Mouse (Mus musculus) kidney, adult 9 months (tissue): ENCODE measurements around the gene Gm20661.

Experiments used
- DNase-seq: peaks from one replicate; pipeline ENCODE4 v3.0.0; 2022

Gene Gm20661

DNA sequence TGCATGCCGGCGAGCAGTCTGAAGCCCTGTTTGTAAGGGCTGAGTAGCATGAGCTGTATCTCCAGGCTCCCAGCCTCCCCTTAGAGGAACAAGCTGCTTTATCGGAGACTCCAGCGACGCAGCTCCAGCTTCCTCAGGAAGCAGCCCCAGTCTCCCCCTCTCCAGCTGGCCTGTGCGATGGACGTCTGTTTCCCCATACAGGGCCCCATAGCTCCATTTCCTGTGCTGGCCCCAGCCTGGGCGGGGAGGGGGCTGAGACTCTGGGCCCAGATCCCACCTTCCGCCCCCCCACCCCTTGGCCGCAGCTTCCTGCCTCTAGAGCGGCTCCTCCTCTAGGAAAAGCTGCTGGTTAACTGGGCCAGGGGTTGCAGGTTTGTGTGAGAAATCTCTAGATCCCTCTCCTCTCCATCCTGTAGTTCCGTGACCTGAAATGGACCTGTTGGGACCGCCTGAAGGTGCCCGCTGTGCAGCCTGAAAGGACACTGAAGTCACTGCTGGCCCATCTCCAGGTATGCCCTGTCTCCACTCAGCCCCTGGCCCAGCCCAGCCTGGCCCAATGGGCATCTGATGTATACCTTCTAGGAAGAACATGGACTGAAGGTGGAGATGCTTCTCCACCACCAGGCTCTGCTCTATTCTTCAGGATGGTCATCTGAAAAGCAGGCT, at the start of gene Gm20661:
Gene Gm20661, plus strand, starts transcription at position 378 of the 666 bp plus-strand sequence.
- peak; percentile 72 for DNase-seq

- no peak for DNase-seq
Observed at GRCm38 (mm10) chr9:107934146-107934545, 48.7 kb upstream of the Gm20661 start.

DNA sequence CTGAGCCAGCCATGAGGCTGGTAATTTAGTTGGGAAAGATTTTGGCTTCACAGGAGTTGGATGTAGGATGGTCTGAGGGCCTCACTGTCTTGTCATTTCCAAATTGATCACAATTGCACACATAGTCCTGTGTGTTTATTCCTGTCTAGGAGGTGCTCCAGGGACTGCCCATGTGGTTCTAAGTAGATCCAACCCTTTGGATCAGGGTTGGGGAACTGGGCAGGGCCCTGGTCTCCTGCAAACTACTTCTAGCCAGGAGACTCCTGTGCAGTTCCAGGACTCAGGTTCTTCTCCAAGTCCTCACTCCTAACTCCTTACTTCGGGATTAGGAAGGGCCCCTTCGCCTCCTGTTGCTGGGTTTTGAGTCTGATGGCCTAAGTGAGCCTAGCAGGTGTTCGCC, 47.5 kb upstream of the Gm20661 start, which contains the start of gene Camkv:
Gene Camkv, plus strand, starts transcription at position 301 of the 400 bp plus-strand sequence.
- no peak for DNase-seq

DNA sequence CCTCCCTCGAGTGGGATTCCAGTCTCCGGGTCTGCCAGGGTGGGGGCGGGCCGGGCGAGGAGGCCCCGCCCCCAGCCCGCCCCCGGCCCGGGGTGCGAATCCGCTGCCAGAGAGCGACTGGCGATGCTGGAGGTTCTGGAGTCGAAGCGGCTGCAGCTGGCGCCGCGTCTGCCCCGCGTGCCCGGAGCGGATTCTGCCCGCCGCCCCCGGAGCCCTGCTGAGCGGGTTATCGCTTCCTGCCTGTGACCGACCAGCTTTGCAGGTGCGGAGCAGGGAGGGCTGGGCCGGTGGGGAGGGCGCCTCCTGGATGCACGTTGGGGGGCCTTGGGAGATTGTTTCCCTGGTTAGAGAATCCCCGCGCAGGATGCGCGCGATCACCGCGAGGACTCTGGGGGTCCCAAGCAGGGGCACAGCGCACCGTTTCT, 47.1 kb upstream of the Gm20661 start:
- DNase-seq, result no peak

DNA sequence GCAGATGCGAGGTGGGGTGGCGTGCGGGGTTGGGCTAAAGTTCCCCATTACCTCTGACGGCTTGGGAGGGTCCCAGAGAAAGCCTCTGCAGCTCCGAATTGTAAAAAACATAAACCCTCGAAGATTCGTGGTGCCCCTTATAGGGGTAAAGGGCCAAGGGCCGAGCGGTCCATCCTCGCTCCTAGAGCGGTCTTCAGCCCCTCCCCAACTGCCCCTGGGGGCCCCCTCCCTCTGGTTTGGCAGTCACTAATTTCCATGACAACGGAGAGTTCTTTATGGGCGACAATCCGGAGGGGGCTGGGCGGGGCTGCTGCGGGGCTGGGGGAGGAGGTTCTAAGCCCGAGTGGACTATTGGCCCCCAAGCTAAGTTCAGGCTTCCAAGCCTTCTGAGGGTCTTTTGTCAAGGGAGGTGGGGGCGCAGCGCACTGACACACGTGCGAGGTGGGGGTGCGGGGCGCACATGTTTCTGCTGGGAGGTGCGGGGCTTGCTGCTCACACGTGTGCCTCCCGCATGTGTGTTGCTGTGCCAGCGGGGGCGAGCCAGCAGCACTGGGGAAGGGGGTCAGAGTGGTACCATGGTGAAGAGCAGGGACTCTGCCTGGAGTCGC, 46.5 kb upstream of the Gm20661 start:
- no peak for DNase-seq

DNA sequence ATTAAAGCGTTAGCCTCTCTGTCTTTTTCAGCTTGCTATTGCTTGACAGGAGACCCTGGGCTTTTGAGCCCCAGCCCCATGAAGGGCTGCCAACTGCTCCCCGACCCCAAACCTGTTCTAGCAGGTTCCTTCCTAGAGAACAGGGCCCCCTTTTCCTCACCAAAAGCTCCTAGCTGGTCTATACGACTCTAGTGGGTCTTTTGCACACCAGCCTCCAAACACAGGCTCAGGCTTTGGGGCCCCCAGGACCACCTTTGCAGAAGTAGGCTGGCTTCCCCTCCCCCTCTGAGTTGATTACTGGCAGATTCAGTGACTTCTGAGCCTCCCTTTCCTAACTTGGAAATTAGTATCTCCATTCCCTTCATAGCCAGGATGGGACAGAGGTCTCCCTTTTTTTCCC, 46.0 kb upstream of the Gm20661 start:
- DNase-seq, result no peak

- no peak for DNase-seq
Observed at GRCm38 (mm10) chr9:107947241-107948194, 35.3 kb upstream of the Gm20661 start.

DNA sequence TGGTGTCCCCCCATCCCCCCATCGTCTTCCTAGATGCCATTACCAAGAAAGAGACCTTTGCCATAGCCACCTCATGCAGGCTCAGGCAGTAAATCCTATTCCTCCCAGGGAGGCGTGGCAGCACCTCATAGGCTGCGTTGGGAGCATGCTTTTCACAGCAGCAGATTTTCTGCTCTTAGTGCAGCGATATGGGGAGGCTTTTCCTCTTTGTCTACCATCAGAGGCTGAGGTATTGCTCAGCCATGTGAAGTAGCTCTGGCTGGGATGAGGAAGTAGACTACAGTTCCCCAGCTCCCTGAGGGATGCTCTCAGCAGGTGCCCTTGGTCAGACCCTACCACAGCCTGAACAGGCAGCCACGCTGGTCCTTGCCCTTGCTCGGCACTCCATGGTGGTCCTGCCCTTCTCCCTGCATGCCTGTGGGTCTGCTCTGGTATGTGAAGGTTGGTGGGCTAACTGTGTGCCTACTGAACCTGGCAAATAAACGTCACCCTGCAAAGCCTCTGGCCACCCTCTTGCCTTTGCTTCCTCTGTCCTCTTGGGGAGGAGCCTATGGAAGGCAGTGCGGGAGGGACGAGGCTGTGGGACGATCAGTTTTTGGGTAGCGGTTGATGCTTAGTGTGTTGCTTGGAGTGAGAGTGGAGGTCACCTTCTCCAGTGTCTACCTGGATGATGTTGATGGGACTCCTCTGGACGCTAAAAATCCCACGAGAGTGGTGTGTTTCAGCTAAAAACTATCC, 33.5 kb upstream of the Gm20661 start:
- DNase-seq, result no peak

DNA sequence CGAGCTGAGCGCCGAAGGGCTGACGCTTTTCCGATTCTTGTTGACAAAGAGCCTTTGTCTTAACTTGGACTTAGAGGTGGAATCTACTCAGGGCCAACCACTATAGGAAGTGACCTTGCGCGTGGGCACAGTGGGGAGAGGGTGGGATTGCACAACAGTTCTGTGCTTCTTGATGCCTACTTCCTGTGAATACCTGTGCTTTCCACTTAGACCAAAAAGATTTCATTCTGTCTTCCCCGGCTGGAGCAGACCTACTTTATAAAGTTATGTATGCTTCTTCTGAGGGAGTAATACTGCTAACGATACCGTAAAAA, 33.0 kb upstream of the Gm20661 start, which contains the start of gene Traip:
Gene Traip, plus strand, starts transcription at position 215 of the 314 bp plus-strand sequence.
- no peak for DNase-seq

GRCm38 (mm10) chr9:107950460-107951355, 32.1 kb upstream of the Gm20661 start:
- DNase-seq, result peak; percentile 94

GRCm38 (mm10) chr9:107955613-107956289, 27.1 kb upstream of the Gm20661 start:
- no peak for DNase-seq

DNA sequence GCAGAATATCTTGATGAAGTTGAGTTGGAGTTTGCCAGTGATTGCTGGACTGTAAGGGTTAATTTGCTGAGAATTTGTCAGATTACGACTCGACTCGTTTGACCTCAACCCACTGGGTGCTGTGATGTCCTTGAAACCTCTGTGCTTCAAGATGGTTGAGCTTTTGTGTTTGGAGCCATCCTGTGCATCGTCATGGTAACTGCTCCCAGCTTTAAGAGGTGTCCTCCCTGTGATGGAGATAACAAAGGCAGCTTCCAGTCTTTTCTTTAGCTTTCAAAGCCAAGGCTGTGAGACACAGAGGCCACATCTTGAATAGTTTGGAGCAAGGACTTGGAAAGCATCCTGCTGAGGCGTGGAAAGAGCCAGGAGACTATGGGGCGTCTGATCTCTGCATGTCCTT, 25.7 kb upstream of the Gm20661 start:
- DNase-seq, result no peak

DNA sequence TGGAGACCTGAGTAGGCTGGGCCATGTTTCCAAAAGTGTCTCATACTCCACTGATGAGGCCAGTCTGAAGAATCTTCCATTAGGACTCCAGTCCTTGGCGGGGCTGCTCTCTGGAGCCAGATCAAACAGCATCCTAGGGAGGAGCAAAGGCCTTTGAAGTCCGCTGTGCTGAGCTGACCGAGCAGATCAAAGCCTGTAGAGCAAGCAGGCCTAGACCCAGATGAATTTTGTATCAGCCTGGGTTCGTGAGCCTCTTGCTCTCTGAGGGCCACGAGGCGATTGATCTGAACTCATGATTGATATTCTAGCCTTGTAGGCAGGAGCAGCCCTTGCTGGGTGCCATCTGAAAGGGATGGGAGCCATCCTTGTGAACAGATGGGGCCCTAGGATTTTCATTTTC, 23.0 kb upstream of the Gm20661 start:
- no peak for DNase-seq

DNA sequence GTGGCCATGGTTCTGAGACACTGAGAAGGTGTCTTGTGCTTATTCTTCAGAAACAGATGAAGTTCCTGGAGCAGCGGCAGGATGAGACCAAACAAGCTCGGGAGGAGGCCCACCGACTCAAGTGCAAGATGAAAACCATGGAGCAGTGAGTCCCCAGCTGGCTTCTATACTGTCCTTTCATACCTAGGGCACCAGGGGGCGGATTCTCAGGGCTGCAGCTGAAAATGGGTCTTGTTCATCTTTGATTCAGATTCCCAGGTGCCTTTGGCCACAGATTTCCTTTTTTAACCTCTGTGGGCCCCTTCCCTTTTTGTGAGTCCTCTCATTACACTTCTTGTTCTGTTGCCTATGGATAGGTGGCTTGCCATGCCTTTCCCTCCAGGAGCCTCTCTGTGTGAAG, 21.9 kb upstream of the Gm20661 start:
- DNase-seq, result no peak

DNA sequence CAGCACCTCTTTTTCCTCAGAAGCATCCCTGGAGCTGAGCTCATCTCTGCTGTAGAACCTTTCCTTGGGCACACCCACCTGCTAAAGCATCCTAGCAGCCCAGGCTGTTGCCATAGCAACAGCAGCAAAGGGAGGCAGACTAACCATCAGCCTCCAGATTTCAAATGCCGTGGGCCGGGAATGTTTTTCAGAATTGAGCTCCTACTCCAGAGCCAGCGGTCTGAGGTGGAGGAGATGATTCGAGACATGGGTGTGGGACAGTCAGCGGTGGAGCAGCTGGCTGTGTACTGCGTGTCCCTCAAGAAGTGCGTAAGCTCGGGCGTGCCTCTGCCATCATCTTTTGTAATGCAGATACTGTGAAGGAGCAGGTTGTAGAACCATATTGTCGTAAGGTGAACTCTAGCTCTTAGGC, 21.5 kb upstream of the Gm20661 start:
- no peak for DNase-seq

DNA sequence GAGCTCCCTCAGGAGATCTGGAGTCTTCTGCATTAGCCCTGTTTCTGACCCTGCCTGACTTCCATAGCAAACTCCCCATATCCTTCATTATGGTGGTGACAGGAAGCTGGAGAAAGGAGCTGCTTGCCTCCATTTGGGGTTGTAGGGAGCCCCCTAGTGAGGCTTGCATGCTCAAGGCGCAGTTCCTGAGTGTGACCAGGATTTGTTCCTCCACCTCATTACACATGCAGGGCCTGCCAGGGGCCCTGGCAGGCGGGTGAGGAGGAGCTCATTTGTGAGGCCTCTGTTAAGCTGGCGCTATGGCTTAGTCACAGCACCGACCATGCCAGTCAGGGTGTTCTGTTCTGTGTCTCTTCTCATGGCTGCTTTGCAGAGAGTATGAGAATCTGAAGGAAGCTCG, 21.0 kb upstream of the Gm20661 start:
- no peak for DNase-seq

DNA sequence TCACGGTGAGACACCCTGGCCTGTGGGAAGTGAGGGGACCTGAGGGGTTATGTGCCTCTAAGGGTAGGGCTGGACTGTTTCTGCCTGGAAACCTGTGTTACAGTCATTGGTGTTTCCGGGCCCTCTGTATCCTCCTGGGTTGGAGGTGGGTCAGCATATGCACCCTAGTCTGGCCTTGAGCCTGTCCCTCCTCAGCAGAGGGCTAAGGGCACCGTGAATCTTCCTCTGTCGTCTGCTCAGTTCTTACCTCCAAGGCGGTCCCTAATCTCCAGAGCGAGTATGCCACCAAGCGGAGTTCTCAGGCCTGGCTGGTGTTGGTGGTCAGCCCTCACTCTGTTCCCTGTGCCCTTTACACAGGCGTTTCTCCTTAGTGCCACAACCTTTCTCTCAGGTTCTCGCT, 19.9 kb upstream of the Gm20661 start:
- DNase-seq, result no peak

GRCm38 (mm10) chr9:107963700-107964099, 19.2 kb upstream of the Gm20661 start:
- peak; percentile 85 for DNase-seq

GRCm38 (mm10) chr9:107964681-107965080, 18.2 kb upstream of the Gm20661 start:
- no peak for DNase-seq

DNA sequence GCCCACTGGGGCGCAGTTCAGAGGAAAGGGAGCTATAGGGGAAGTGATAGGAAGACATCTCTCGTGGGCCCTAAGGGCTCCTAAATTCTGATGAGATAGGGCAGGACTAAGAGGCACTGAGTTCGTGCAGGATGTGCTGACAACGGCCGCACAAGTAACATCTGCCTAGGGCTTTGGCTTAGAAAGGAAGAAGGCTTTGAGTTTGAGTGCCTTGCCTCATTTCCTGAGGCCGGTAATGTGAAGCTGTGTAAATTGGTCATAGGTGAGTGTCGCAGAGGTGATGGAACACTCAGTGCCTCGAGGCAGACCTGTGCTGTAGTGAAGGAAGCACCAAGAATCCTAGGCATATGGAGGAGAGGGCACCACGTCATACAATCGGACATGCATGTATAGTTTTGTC, 16.2 kb upstream of the Gm20661 start:
- DNase-seq, result no peak

DNA sequence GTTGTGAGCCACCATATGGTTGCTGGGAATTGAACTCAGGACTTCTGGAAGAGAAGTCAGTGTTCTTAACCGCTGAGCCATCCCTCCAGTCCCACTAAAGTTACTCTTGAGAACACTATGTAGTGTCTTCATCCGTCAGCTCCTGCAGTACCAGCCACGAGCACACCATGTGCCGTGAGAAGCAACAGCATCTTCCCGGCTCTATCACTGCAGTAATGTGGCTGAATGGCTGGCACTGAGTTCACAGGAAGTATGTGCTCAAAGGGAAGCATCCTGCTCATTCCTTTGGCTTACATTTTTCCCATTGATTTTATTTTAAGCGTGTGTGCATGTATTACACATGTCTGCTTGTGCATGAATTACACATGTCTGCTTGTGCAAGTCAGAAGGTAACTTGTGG, 15.4 kb upstream of the Gm20661 start:
- DNase-seq, result no peak
